Mouse (Mus musculus): ENCODE results near the gene D6Ertd527e. TPM values are rescaled to one million over a fixed set of nuclear protein-coding genes. Genes with fewer than 3 reads are reported as not detected.

Gene D6Ertd527e
- polyA plus RNA-seq (2017; shearing (Covaris generic)), result 0.43 TPM

DNA sequence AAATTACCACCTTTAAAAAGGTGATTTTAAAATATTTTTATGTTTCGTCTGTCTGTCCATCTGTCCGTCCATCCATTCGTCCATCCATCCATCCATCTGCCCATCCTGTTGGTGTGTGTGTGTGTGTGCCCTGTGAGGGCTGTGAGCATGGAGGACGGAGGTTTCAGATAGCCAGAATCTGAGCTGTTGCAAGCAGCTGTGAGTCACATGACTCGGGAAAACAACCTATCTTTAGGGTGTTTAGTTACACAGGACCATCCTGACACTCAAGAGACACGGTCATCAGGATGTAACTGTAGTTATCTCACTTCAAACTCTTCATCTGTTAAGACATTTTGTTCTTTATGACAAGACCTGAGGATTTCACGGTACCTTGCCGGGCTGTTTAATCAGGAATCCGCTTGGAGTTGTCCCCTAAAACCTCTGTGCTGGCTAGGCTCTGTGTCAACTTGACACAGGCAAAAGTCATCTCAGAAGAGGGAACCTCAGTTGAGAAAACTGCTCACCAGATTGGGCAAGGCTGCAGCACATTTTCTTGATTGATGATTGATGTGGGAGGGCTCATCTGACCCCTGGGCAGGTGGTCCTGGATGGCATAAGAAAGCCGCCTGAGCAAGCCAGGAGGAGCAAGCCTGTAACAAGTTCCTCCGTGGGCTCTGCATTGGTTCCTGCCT, at the start of gene D6Ertd527e:
D6Ertd527e (plus strand) TSS at position 624 of the 674 bp plus-strand sequence.

Other genes with a start within 250 kb of the D6Ertd527e start
- 118 TPM for gene Nfu1, start 95.5 kb upstream of the D6Ertd527e start, polyA plus RNA-seq (2017; shearing (Covaris generic))
- 31.5 TPM for gene Gfpt1, start 61.9 kb upstream of the D6Ertd527e start, polyA plus RNA-seq (2017; shearing (Covaris generic))
- gene Antxr1, start 231.1 kb downstream of the D6Ertd527e start, polyA plus RNA-seq (2017; shearing (Covaris generic)), result not detected
- not detected for gene Gkn1, start 246.2 kb downstream of the D6Ertd527e start, polyA plus RNA-seq (2017; shearing (Covaris generic))

Data from CD4-positive, CD25-positive, alpha-beta regulatory T cell, adult 9 weeks (primary cell).